In genomic region chr10:126165215-126165614, GRCm38 (mm10) we compare ENCODE assay signal across 16 mouse cellular contexts.
"Had no signal": no experiment of that assay in that cellular context is flagged by ENCODE, and none has a peak within 500 bp of the region (broad histone marks: within the 10 kb centered on the region; RNA-seq: fewer than 3 reads in every experiment).

No protein-coding gene starts in this region.

- H3K27ac ChIP-seq: neural tube, embryonic 13.5 days; neural tube, embryonic 15.5 days; stomach, embryonic 15.5 days; stomach, postnatal 0 days had no signal

- H3K9me3 ChIP-seq: neural tube, embryonic 13.5 days; neural tube, embryonic 15.5 days; stomach, embryonic 15.5 days had no signal

- H3K4me3 ChIP-seq: neural tube, embryonic 13.5 days; neural tube, embryonic 15.5 days; stomach, embryonic 15.5 days had no signal

- DNase-seq: retina, postnatal 1 day; right cerebral cortex, adult 18-20 months; right cerebral cortex, postnatal 14 days; right cerebral cortex, postnatal 25 days; right cerebral cortex, postnatal 4 days; spleen, adult 18-20 months; thymus, adult 18-20 months; thymus, adult 2 months; thymus, postnatal 14 days; thymus, postnatal 25 days; thymus, postnatal 36 days; thymus, postnatal 4 days had no signal

- H3K36me3 ChIP-seq: neural tube, embryonic 13.5 days; neural tube, embryonic 15.5 days; stomach, embryonic 15.5 days had no signal

- H3K9ac ChIP-seq: neural tube, embryonic 13.5 days; neural tube, embryonic 15.5 days; stomach, embryonic 15.5 days had no signal

- H3K4me1 ChIP-seq: stomach, embryonic 15.5 days had no signal

- H3K4me2 ChIP-seq: neural tube, embryonic 13.5 days; neural tube, embryonic 15.5 days; stomach, embryonic 15.5 days had no signal

- H3K27me3 ChIP-seq: neural tube, embryonic 13.5 days; neural tube, embryonic 15.5 days; stomach, embryonic 15.5 days had no signal
